Mouse (Mus musculus) embryonic facial prominence, embryonic 10.5 days (tissue): Measurements from ENCODE around the gene Mcpt4. TPM values are rescaled to one million over a fixed set of nuclear protein-coding genes. Genes with fewer than 3 reads are reported as not detected.
"Not testable (repeated sequence)": the region's sequence is repeated elsewhere in the genome, so short reads cannot be mapped to it uniquely, and the experiment has no call there.

ENCODE experiments used
- DNase-seq: peaks from one replicate; pipeline ENCODE4 v3.0.0-alpha.2; 2017; ENCODE audit warnings: low spot score
- H3K27ac ChIP-seq: fragments of 300-500 bp; sonication (generic); replicated peaks from 2 replicates; pipeline ENCODE4 v1.5.1; 2016; ENCODE audit warnings: mild to moderate bottlenecking
- H3K27me3 ChIP-seq: fragments of 300-500 bp; sonication (generic); replicated peaks from 2 replicates; pipeline ENCODE4 v1.6.1; 2016; ENCODE audit warnings: low read depth, mild to moderate bottlenecking; ENCODE audit not compliant: poor library complexity, severe bottlenecking
- H3K36me3 ChIP-seq: fragments of 300-500 bp; sonication (generic); replicated peaks from 2 replicates; pipeline ENCODE4 v1.6.1; 2016; ENCODE audit warnings: mild to moderate bottlenecking, moderate library complexity
- H3K4me1 ChIP-seq: fragments of 300-500 bp; sonication (generic); 2 replicates; pipeline ENCODE4 v1.6.1; 2016
- H3K4me3 ChIP-seq: fragments of 300-500 bp; sonication (generic); 2 replicates; pipeline ENCODE4 v1.5.1; 2016; ENCODE audit warnings: mild to moderate bottlenecking, moderate library complexity
- H3K9me3 ChIP-seq: fragments of 300-500 bp; sonication (generic); 2 replicates; pipeline ENCODE4 v1.6.1; 2016; ENCODE audit warnings: mild to moderate bottlenecking
- WGBS: fragments of 180-500 bp; shearing (Covaris S2); methylation state at CpG from one replicate; pipeline ENCODE4 v1.1.7; 2016; 5-methylcytosine and 5-hydroxymethylcytosine counted together
- microRNA-seq: library from miRNA; unstranded; fragments of <30 nt; microRNA quantifications from one replicate; pipeline ENCODE4, GENCODE M21; 2017
- polyA plus RNA-seq: library from polyadenylated mRNA; unstranded; fragments of >200 nt; fragmentation: Nextera tagmentation; extraction: Ambion mirVana; gene quantifications from 2 replicates; pipeline ENCODE4 v1.2.1, GENCODE M21; 2016

Mcpt4 gene
- polyA plus RNA-seq, 1 experiment from 2014 or later: not detected

- H3K9me3 ChIP-seq, H3K4me1 ChIP-seq, H3K27ac ChIP-seq, H3K27me3 ChIP-seq, H3K36me3 ChIP-seq, H3K4me3 ChIP-seq, DNase-seq: not testable (repeated sequence)
- 76% methylated on average over 1 of the region's 1 CpGs for WGBS
Observed at GRCm38 (mm10) chr14:56041792-56042191, 20.3 kb downstream of the Mcpt4 start, which contains the start of gene Mcpt2. Mcpt2 (plus strand) TSS chr14:56042041.

GRCm38 (mm10) chr14:56034433-56034832 lies 27.7 kb downstream of the Mcpt4 start:
- no peaks in the 10 kb centered on the region for H3K9me3 ChIP-seq
- no peak overlapping the region for H3K4me3 ChIP-seq
- H3K36me3 ChIP-seq: no peaks in the 10 kb centered on the region
- no peak overlapping the region for H3K27ac ChIP-seq
- no peaks in the 10 kb centered on the region for H3K4me1 ChIP-seq
- H3K27me3 ChIP-seq: no peaks in the 10 kb centered on the region
- DNase-seq: no peak
- 93% methylated on average over 2 of the region's 2 CpGs for WGBS

GRCm38 (mm10) chr14:56030395-56030794 lies 31.7 kb downstream of the Mcpt4 start, which contains the start of gene Mcpt9:
Mcpt9 (minus strand) TSS chr14:56030495.
- not testable (repeated sequence) for H3K27ac ChIP-seq, H3K27me3 ChIP-seq, H3K36me3 ChIP-seq, H3K4me3 ChIP-seq, DNase-seq, H3K9me3 ChIP-seq, H3K4me1 ChIP-seq
- 74% methylated on average over 3 of the region's 3 CpGs for WGBS

GRCm38 (mm10) chr14:56021305-56021704 lies 40.8 kb downstream of the Mcpt4 start:
- not testable (repeated sequence) for H3K27me3 ChIP-seq, DNase-seq
- WGBS: 77% methylated on average over 4 of the region's 4 CpGs

GRCm38 (mm10) chr14:56019446-56019845 lies 42.7 kb downstream of the Mcpt4 start:
- Histone ChIP-seq H3K4me3 (no peak overlapping the region), H3K36me3 (no peaks in the 10 kb centered on the region), H3K27me3 (no peaks in the 10 kb centered on the region), H3K4me1 (no peaks in the 10 kb centered on the region), H3K9me3 (no peaks in the 10 kb centered on the region), H3K27ac (no peak overlapping the region)
- WGBS: 69% methylated on average over 1 of the region's 1 CpGs
- no peak for DNase-seq

More at GRCm38 (mm10) chr14:56021305-56021704, 40.8 kb downstream of the Mcpt4 start:
- H3K27ac ChIP-seq, H3K4me1 ChIP-seq, H3K9me3 ChIP-seq, H3K36me3 ChIP-seq, H3K4me3 ChIP-seq: not testable (repeated sequence)

- H3K4me3 ChIP-seq, H3K27me3 ChIP-seq, H3K4me1 ChIP-seq, H3K36me3 ChIP-seq, H3K27ac ChIP-seq, H3K9me3 ChIP-seq, DNase-seq: not testable (repeated sequence)
- WGBS: 79% methylated on average over 3 of the region's 3 CpGs
Observed at GRCm38 (mm10) chr14:56017671-56018070, 44.4 kb downstream of the Mcpt4 start, which contains the start of gene Mcpt1. Mcpt1 (plus strand) TSS chr14:56017971.

GRCm38 (mm10) chr14:56013924-56014323 lies 48.2 kb downstream of the Mcpt4 start:
- H3K4me3 ChIP-seq: no peak overlapping the region
- H3K4me1 ChIP-seq: no peaks in the 10 kb centered on the region
- no peak overlapping the region for H3K27ac ChIP-seq
- no peaks in the 10 kb centered on the region for H3K27me3 ChIP-seq
- no peak for DNase-seq
- no peaks in the 10 kb centered on the region for H3K36me3 ChIP-seq
- WGBS: 91% methylated on average over 2 of the region's 2 CpGs
- no peaks in the 10 kb centered on the region for H3K9me3 ChIP-seq

- Histone ChIP-seq H3K4me1 (no peaks in the 10 kb centered on the region), H3K27me3 (no peaks in the 10 kb centered on the region), H3K27ac (no peak overlapping the region), H3K9me3 (no peaks in the 10 kb centered on the region), H3K36me3 (no peaks in the 10 kb centered on the region), H3K4me3 (no peak overlapping the region)
- 77% methylated on average over 3 of the region's 3 CpGs for WGBS
- DNase-seq: no peak
Observed at GRCm38 (mm10) chr14:56013147-56013546, 49.0 kb downstream of the Mcpt4 start.

Small RNAs within 50 kb of the gene (microRNA-seq; reads per million reads assigned to microRNA genes)
- gene Mir6949: not detected

Other genes with a start within 250 kb of the Mcpt4 start
- gene Nfatc4, start 239.2 kb downstream of the Mcpt4 start, polyA plus RNA-seq: 94.5 and 113 TPM in 2 replicates
- 36.0 and 38.1 TPM in 2 replicates for gene Nynrin, start 208.3 kb downstream of the Mcpt4 start, polyA plus RNA-seq
- 0.09 and 0.15 TPM in 2 replicates for gene Cbln3, start 177.9 kb downstream of the Mcpt4 start, polyA plus RNA-seq
- 31.0 and 33.0 TPM in 2 replicates for gene Khnyn, start 177.4 kb downstream of the Mcpt4 start, polyA plus RNA-seq
- 45.5 and 57.5 TPM in 2 replicates for gene Sdr39u1, start 162.0 kb downstream of the Mcpt4 start, polyA plus RNA-seq
- gene Cma1, start 117.6 kb downstream of the Mcpt4 start, polyA plus RNA-seq: not detected in 2 replicates
- gene Cma2, start 111.3 kb downstream of the Mcpt4 start, polyA plus RNA-seq: not detected in 2 replicates
- gene Mcpt1, start 44.3 kb downstream of the Mcpt4 start, polyA plus RNA-seq: not detected in 2 replicates
- gene Mcpt9, start 31.8 kb downstream of the Mcpt4 start, polyA plus RNA-seq: not detected in 2 replicates
- gene Mcpt2, start 20.3 kb downstream of the Mcpt4 start, polyA plus RNA-seq: not detected in 2 replicates
- gene Mcpt8, start 23.0 kb upstream of the Mcpt4 start, polyA plus RNA-seq: not detected in 2 replicates
- gene Ctsg, start 40.3 kb upstream of the Mcpt4 start, polyA plus RNA-seq: not detected in 2 replicates
- gene Gzme, start 58.3 kb upstream of the Mcpt4 start, polyA plus RNA-seq: not detected in 2 replicates
- gene Gzmd, start 70.3 kb upstream of the Mcpt4 start, polyA plus RNA-seq: not detected in 2 replicates
- not detected in 2 replicates for gene Gzmg, start 97.3 kb upstream of the Mcpt4 start, polyA plus RNA-seq
- not detected in 2 replicates for gene Gzmn, start 112.3 kb upstream of the Mcpt4 start, polyA plus RNA-seq
- gene Gzmf, start 149.1 kb upstream of the Mcpt4 start, polyA plus RNA-seq: not detected in 2 replicates
- 0.23 and 0.34 TPM in 2 replicates for gene Gzmc, start 172.3 kb upstream of the Mcpt4 start, polyA plus RNA-seq
- gene Gzmb, start 199.9 kb upstream of the Mcpt4 start, polyA plus RNA-seq: not detected in 2 replicates